ENCODE assay signal across 9 mouse cellular contexts in the genomic region with DNA sequence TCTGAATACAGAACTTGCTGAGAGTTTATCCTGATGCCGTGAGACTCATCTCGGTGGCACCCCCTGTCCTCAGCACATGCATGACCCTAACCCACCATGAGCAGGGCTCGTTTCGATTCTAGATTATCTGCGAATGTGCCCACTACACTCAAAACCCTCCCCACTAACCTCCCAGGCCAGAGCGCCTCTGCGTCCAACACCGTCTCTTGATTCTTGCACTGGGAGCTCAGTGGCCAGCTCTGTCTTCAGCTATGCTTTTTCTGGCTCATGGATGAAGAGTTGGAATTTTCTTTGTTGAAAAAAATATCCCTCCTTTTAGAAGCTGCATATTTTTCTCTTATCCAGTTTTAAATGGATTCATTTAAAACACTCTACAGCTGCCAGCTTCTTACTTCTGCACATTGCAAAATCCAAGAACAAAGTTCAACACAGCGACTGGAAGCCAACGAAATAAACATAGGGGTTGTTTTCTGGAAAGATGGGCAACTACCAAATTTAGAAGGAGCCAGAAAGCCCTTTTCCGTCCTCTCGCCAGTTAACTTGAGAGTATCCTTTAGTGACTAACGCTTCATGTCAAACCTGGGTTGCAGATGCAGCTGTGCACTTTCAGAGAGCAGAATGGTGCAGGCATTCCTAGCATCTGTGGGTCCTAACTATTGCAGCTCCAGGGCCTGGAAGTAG.
DNase-seq lines count a peak whose midpoint lies in the region; ATAC-seq and TF ChIP-seq lines count a peak whose summit lies in the region.
"Had no signal": no experiment of that assay in that cellular context is flagged by ENCODE, and none has a peak within 500 bp of the region (broad histone marks: within the 10 kb centered on the region; RNA-seq: fewer than 3 reads in every experiment).

No protein-coding gene starts in this region.

- peak overlapping the region; percentile 64 for H3K4me3 ChIP-seq in megakaryocyte, embryonic 14.5 days (replicated peaks)
- no peak overlapping the region for H3K4me3 ChIP-seq in heart, embryonic 12.5 days
- no peak overlapping the region for H3K4me3 ChIP-seq in small intestine, adult 2 months (ENCODE audit: low read depth, low read length)

- WGBS in heart, embryonic 12.5 days = 73% methylated on average over 13 of the region's 13 CpGs
- 77% methylated on average over 13 of the region's 13 CpGs for WGBS in small intestine, adult 2 months

- no peaks in the 10 kb centered on the region for H3K9me3 ChIP-seq in megakaryocyte, embryonic 14.5 days
- H3K9me3 ChIP-seq in heart, embryonic 12.5 days (replicated peaks) = no peaks in the 10 kb centered on the region

- peak; percentile 49 to 50 for DNase-seq in heart, adult 9 months (ENCODE audit: low spot score in 2 of 2)
- no peak for DNase-seq in heart, postnatal 36 days
- DNase-seq in left cerebral cortex, adult 11 months (ENCODE audit: low spot score) = no peak
- no peak for DNase-seq in left cerebral cortex, adult 8-10 months (ENCODE audit: low spot score in 2 of 2)
- DNase-seq: adrenal gland, postnatal 14 days had no signal

- ATAC-seq in megakaryocyte, adult 5-6 weeks (ENCODE audit: poor library complexity, severe bottlenecking) = no peak
- no peak for ATAC-seq in heart, embryonic 12.5 days (ENCODE audit: insufficient number of reproducible peaks, low FRiP score)

- no peaks in the 10 kb centered on the region for H3K27me3 ChIP-seq in megakaryocyte, embryonic 14.5 days (replicated peaks)
- no peaks in the 10 kb centered on the region for H3K27me3 ChIP-seq in heart, embryonic 12.5 days (replicated peaks)
- H3K27me3 ChIP-seq in small intestine, adult 2 months (ENCODE audit: control insufficient read depth, insufficient read depth, low read length) = no peaks in the 10 kb centered on the region

- no peak for TF ChIP-seq CTCF in small intestine, adult 2 months (IDR thresholded peaks at IDR 0.05; ENCODE audit: extremely low read depth, insufficient read length, insufficient replicate concordance, low read depth, low read length)

- H3K4me2 ChIP-seq in heart, embryonic 12.5 days = no peak overlapping the region

- no peak overlapping the region; the same call in 1 of the 2 replicates for H3K9ac ChIP-seq in heart, embryonic 12.5 days

- no peak for TF ChIP-seq POLR2A in small intestine, adult 2 months (IDR thresholded peaks at IDR 0.05; ENCODE audit: low read depth, low read length)

- H3K27ac ChIP-seq in heart, embryonic 12.5 days (ENCODE audit: poor library complexity, severe bottlenecking) = peak overlapping the region; percentile 42
- peak overlapping the region; percentile 23; the same call in 1 of the 2 replicates for H3K27ac ChIP-seq in small intestine, adult 2 months (ENCODE audit: insufficient read depth, low read depth, low read length)

- intact Hi-C loops in heart, postnatal 36 days (cut with DNase I) = no loop called here

- H3K36me3 ChIP-seq in megakaryocyte, embryonic 14.5 days (replicated peaks; ENCODE audit: low read length) = peaks cover 97% of the 10 kb centered on the region
- H3K36me3 ChIP-seq in heart, embryonic 12.5 days = peaks cover 26% of the 10 kb centered on the region
- H3K36me3 ChIP-seq in small intestine, adult 2 months (ENCODE audit: control insufficient read depth, insufficient read depth, low read length) = no peaks in the 10 kb centered on the region

- H3K4me1 ChIP-seq in megakaryocyte, embryonic 14.5 days = peaks cover 94% of the 10 kb centered on the region
- peaks cover 58% of the 10 kb centered on the region for H3K4me1 ChIP-seq in heart, embryonic 12.5 days (replicated peaks)
- peaks cover 13% of the 10 kb centered on the region for H3K4me1 ChIP-seq in small intestine, adult 2 months (ENCODE audit: control insufficient read depth, insufficient read depth, insufficient read length, low read length)

Comparison
In these comparisons a context has a peak if more than half of its experiments do, and no peak if none do; other contexts are left out.
1. DNase-seq: peak in heart, adult 9 months (2 of 2); none in heart, postnatal 36 days (0 of 2), left cerebral cortex, adult 11 months (single experiment) and left cerebral cortex, adult 8-10 months (0 of 2).